Mouse (Mus musculus) CH12.LX (cell line): ENCODE results near the gene Map2k5. TPM values are rescaled to one million over a fixed set of nuclear protein-coding genes. Genes with fewer than 3 reads are reported as not detected.

Experiments used
- DNase-seq: peaks from one replicate; pipeline ENCODE4 v3.0.0-alpha.2; 2013; ENCODE audit errors: extremely low read depth
- H3K27ac ChIP-seq: 2 replicates; pipeline ENCODE4 v1.5.1; 2012; ENCODE audit warnings: low read depth, mild to moderate bottlenecking, control low read depth, moderate library complexity; ENCODE audit not compliant: insufficient read depth
- H3K27me3 ChIP-seq: replicated peaks from 2 replicates; pipeline ENCODE3; 2012; ENCODE audit warnings: inconsistent platforms
- H3K36me3 ChIP-seq, 2 experiments: replicated peaks in 1 of 2; 2 replicates each; pipeline versions ENCODE3 to v1.6.1; 2012; ENCODE audit warnings: inconsistent platforms in 1 of 2, low read length in 1 of 2, mild to moderate bottlenecking in 1 of 2, mixed read lengths in 1 of 2, moderate library complexity in 1 of 2; ENCODE audit not compliant: control insufficient read depth in 1 of 2, insufficient read depth in 1 of 2
- H3K4me1 ChIP-seq, 2 experiments: 2 replicates each; pipeline ENCODE4 v1.6.1; 2012; ENCODE audit warnings: inconsistent platforms in 1 of 2, moderate library complexity in 1 of 2; ENCODE audit not compliant: insufficient read depth in 2 of 2, control insufficient read depth in 1 of 2
- H3K4me2 ChIP-seq: 2 replicates; pipeline ENCODE4 v1.6.1; 2012; ENCODE audit warnings: low read depth, mild to moderate bottlenecking, control low read depth; ENCODE audit not compliant: poor library complexity, insufficient read depth, severe bottlenecking
- H3K4me3 ChIP-seq, 3 experiments: fragments of 150-350 bp in 1 of 3; sonication (generic) in 1 of 3; replicated peaks in 1 of 3; 2 replicates each; pipeline versions ENCODE3 to v1.5.1; 2011 to 2012; ENCODE audit warnings: low read depth in 2 of 3, low read length in 2 of 3, mild to moderate bottlenecking in 2 of 3, moderate library complexity in 2 of 3, control low read depth in 1 of 3, improper control_type of control experiment in 1 of 3, inconsistent platforms in 1 of 3, mixed read lengths in 1 of 3; ENCODE audit not compliant: poor library complexity in 1 of 3
- H3K79me2 ChIP-seq: replicated peaks from 2 replicates; pipeline ENCODE4 v1.6.1; 2012; ENCODE audit warnings: mild to moderate bottlenecking, moderate library complexity; ENCODE audit not compliant: control insufficient read depth, poor library complexity, insufficient read depth, severe bottlenecking; ENCODE audit errors: extremely low read depth
- H3K9ac ChIP-seq: 2 replicates; pipeline ENCODE4 v1.6.1; 2012; ENCODE audit warnings: low read depth, mild to moderate bottlenecking, control low read depth, moderate library complexity; ENCODE audit not compliant: insufficient read depth
- H3K9me3 ChIP-seq: replicated peaks from 2 replicates; pipeline ENCODE3; 2012; ENCODE audit warnings: low read length, inconsistent platforms, mixed read lengths
- CHD2 ChIP-seq: IDR thresholded peaks from 2 replicates; pipeline ENCODE4 v1.6.1; 2011; ENCODE audit warnings: low read length, improper control_type of control experiment
- ELF1 ChIP-seq: IDR thresholded peaks from 2 replicates; pipeline ENCODE4 v1.6.1; 2014; ENCODE audit warnings: low read depth, mild to moderate bottlenecking, inconsistent platforms, low read length, improper control_type of control experiment
- EP300 ChIP-seq: IDR thresholded peaks from 2 replicates; pipeline ENCODE4 v1.6.1; 2011; ENCODE audit warnings: low read length, improper control_type of control experiment
- IRF4 ChIP-seq: IDR thresholded peaks from 2 replicates; pipeline ENCODE4 v1.6.1; 2014; ENCODE audit warnings: low read depth, mild to moderate bottlenecking, inconsistent platforms, low read length, improper control_type of control experiment
- MAFK ChIP-seq: IDR thresholded peaks from 2 replicates; pipeline ENCODE4 v1.6.1; 2011; ENCODE audit warnings: low read length, improper control_type of control experiment; ENCODE audit not compliant: insufficient replicate concordance
- NELFE ChIP-seq: IDR thresholded peaks from 2 replicates; pipeline ENCODE4 v1.6.1; 2011; ENCODE audit warnings: low read depth, low read length, improper control_type of control experiment
- PAX5 ChIP-seq: IDR thresholded peaks from 2 replicates; pipeline ENCODE4 v1.6.1; 2012; ENCODE audit warnings: low read length, inconsistent platforms, mixed read lengths
- POLR2A ChIP-seq: IDR thresholded peaks from 2 replicates; pipeline ENCODE4 v1.6.1; 2011; ENCODE audit warnings: low read depth, mild to moderate bottlenecking, improper control_type of control experiment, low read length
- SIN3A ChIP-seq: IDR thresholded peaks from 2 replicates; pipeline ENCODE4 v1.6.1; 2012; ENCODE audit warnings: low read length, improper control_type of control experiment, inconsistent platforms
- TCF12 ChIP-seq: IDR thresholded peaks from 2 replicates; pipeline ENCODE4 v1.6.1; 2014; ENCODE audit warnings: low read depth, mild to moderate bottlenecking, inconsistent platforms, low read length, improper control_type of control experiment
- USF1 ChIP-seq: IDR thresholded peaks from 2 replicates; pipeline ENCODE4 v1.6.1; 2014; ENCODE audit warnings: low read depth, mild to moderate bottlenecking, inconsistent platforms, low read length, improper control_type of control experiment
- ZC3H11A ChIP-seq: IDR thresholded peaks from 2 replicates; pipeline ENCODE4 v1.6.1; 2012; ENCODE audit warnings: low read depth, mild to moderate bottlenecking, inconsistent platforms, low read length, improper control_type of control experiment
- ZNF384 ChIP-seq: IDR thresholded peaks from 2 replicates; pipeline ENCODE4 v1.6.1; 2012; ENCODE audit warnings: low read depth, low read length, improper control_type of control experiment, inconsistent platforms
- dilution Hi-C: fragments of 300-500 bp; cut with MboI; formaldehyde crosslinking; loops from 2 replicates; pipeline ENCODE4 v1.14.3; 2020; ENCODE audit warnings: low sequenced_read_pairs; ENCODE audit not compliant: extremely low pct_unique_long_range_greater_than_20kb, extremely low pct_ligation_motif_present
- in situ Hi-C: fragments of 300-500 bp; cut with MboI; formaldehyde crosslinking; loops from 3 replicates; pipeline ENCODE4 v1.14.3; 2019; ENCODE audit warnings: low sequenced_read_pairs, low pct_ligation_motif_present, low pct_unique_long_range_greater_than_20kb, mixed read lengths
- polyA plus RNA-seq: library from polyadenylated mRNA; unstranded; fragments of >175 nt; gene quantifications from 2 replicates; pipeline ENCODE4 v1.2.1, GENCODE M21; 2012; ENCODE audit warnings: low read depth; ENCODE audit not compliant: insufficient read length
- total RNA-seq, 2 experiments: library from RNA; depleted of rRNA; stranded (reverse); fragments of 300-350 nt in 1 of 2; fragments of >200 nt in 1 of 2; gene quantifications; 2 replicates each; pipeline ENCODE4 v1.2.3; 2012 to 2014

Gene Map2k5
- total and polyA plus RNA-seq, 3 experiments, result 10.8 to 22.6 (median 11.2) TPM

GRCm38 (mm10) chr9:63359016-63359415, 18.7 kb downstream of the Map2k5 start:
- Histone ChIP-seq H3K36me3 (peaks cover 20 to 70% of the 10 kb centered on the region in 2 experiments), H3K9me3 (no peaks in the 10 kb centered on the region), H3K79me2 (no peaks in the 10 kb centered on the region), H3K27ac (no peak overlapping the region), H3K27me3 (no peaks in the 10 kb centered on the region), H3K4me2 (no peak overlapping the region), H3K9ac (no peak overlapping the region), H3K4me3 (no peak overlapping the region), H3K4me1 (peaks cover 0 to 13% of the 10 kb centered on the region in 2 experiments; a peak in 2 of 4 replicates)
- in situ Hi-C loops, result no loop called here
- dilution Hi-C loops, result no loop called here
- DNase-seq, result no peak
- TF ChIP-seq NELFE, result no peak
- TF ChIP-seq, all 38 proteins: peak for 0

GRCm38 (mm10) chr9:63356721-63357120, 21.0 kb downstream of the Map2k5 start:
- dilution Hi-C loops, result no loop called here
- no peak for DNase-seq
- H3K27ac ChIP-seq, result no peak overlapping the region
- H3K4me2 ChIP-seq, result no peak overlapping the region
- no peaks in the 10 kb centered on the region for H3K27me3 ChIP-seq
- no peak overlapping the region for H3K9ac ChIP-seq
- H3K9me3 ChIP-seq, result no peaks in the 10 kb centered on the region
- peaks cover 0 to 18% of the 10 kb centered on the region in 2 experiments; a peak in 2 of 4 replicates for H3K4me1 ChIP-seq
- TF ChIP-seq ZC3H11A, result no peak
- no peak for TF ChIP-seq ZNF384
- TF ChIP-seq CHD2, result no peak
- TF ChIP-seq TCF12, result no peak
- no peak for TF ChIP-seq MAFK
- TF ChIP-seq IRF4, result no peak
- no peak overlapping the region for H3K4me3 ChIP-seq
- in situ Hi-C loops, result no loop called here
- no peaks in the 10 kb centered on the region for H3K79me2 ChIP-seq
- peaks cover 20 to 53% of the 10 kb centered on the region in 2 experiments for H3K36me3 ChIP-seq

GRCm38 (mm10) chr9:63356278-63356677, 21.4 kb downstream of the Map2k5 start:
- no peak for TF ChIP-seq POLR2A
- no peak for TF ChIP-seq ELF1
- no peak for TF ChIP-seq SIN3A
- TF ChIP-seq MAFK, result no peak
- no peak for TF ChIP-seq USF1
- no peak for TF ChIP-seq EP300
- no peak for TF ChIP-seq PAX5
- no peak for TF ChIP-seq ZC3H11A
- TF ChIP-seq TCF12, result no peak
- TF ChIP-seq, all 38 proteins: peak for 0
- Histone ChIP-seq H3K9me3 (no peaks in the 10 kb centered on the region), H3K9ac (no peak overlapping the region), H3K27me3 (no peaks in the 10 kb centered on the region), H3K4me1 (peaks cover 0 to 21% of the 10 kb centered on the region in 2 experiments; a peak in 2 of 4 replicates), H3K4me3 (no peak overlapping the region), H3K4me2 (no peak overlapping the region), H3K36me3 (peaks cover 20 to 53% of the 10 kb centered on the region in 2 experiments), H3K79me2 (no peaks in the 10 kb centered on the region), H3K27ac (no peak overlapping the region)
- in situ Hi-C loops, result no loop called here
- dilution Hi-C loops, result no loop called here
- no peak for DNase-seq
